Mouse (Mus musculus) embryonic facial prominence, embryonic 13.5 days (tissue): Measurements from ENCODE around the gene Usp16. TPM values are rescaled to one million over a fixed set of nuclear protein-coding genes. Genes with fewer than 3 reads are reported as not detected.
A peak's percentile ranks its signal among the peaks of the same experiment; 100 is the strongest.

ENCODE experiments used
- ATAC-seq: fragments of 200-750 bp; cut with Nextera tagmentation; 2 replicates; pipeline ENCODE4 v1.8.0; 2017; ENCODE audit warnings: low read depth; ENCODE audit not compliant: insufficient number of reproducible peaks, insufficient read depth, low FRiP score, low TSS enrichment
- H3K27ac ChIP-seq: fragments of 300-500 bp; sonication (generic); 2 replicates; pipeline ENCODE4 v1.5.1; 2015; ENCODE audit warnings: moderate library complexity, mild to moderate bottlenecking, inconsistent platforms
- H3K27me3 ChIP-seq: fragments of 300-500 bp; sonication (generic); 2 replicates; pipeline ENCODE4 v1.6.1; 2015; ENCODE audit warnings: mild to moderate bottlenecking, inconsistent platforms
- H3K36me3 ChIP-seq: fragments of 300-500 bp; sonication (generic); 2 replicates; pipeline ENCODE4 v1.6.1; 2015; ENCODE audit warnings: mild to moderate bottlenecking, inconsistent platforms
- H3K4me1 ChIP-seq: fragments of 300-500 bp; sonication (generic); 2 replicates; pipeline ENCODE4 v1.6.1; 2015; ENCODE audit warnings: inconsistent platforms
- H3K4me2 ChIP-seq: fragments of 300-500 bp; sonication (generic); 2 replicates; pipeline ENCODE4 v1.6.1; 2015; ENCODE audit warnings: moderate library complexity, mild to moderate bottlenecking, inconsistent platforms
- H3K4me3 ChIP-seq: fragments of 300-500 bp; sonication (generic); 2 replicates; pipeline ENCODE4 v1.5.1; 2015; ENCODE audit warnings: mild to moderate bottlenecking, inconsistent platforms
- H3K9ac ChIP-seq: fragments of 300-500 bp; sonication (generic); 2 replicates; pipeline ENCODE4 v1.6.1; 2015; ENCODE audit warnings: mild to moderate bottlenecking, inconsistent platforms
- H3K9me3 ChIP-seq: fragments of 300-500 bp; sonication (generic); 2 replicates; pipeline ENCODE4 v1.6.1; 2016; ENCODE audit warnings: inconsistent platforms
- WGBS: fragments of 180-500 bp; shearing (Covaris S2); methylation state at CpG from one replicate; pipeline ENCODE4 v1.1.7; 2015; ENCODE audit warnings: mixed read lengths; 5-methylcytosine and 5-hydroxymethylcytosine counted together
- polyA plus RNA-seq: library from polyadenylated mRNA; unstranded; fragments of >200 nt; fragmentation: Nextera tagmentation; extraction: Ambion mirVana; gene quantifications from 2 replicates; pipeline ENCODE4 v1.2.1, GENCODE M21; 2015

The Usp16 gene
- polyA plus RNA-seq, 1 experiment from 2014 or later: 55.4 TPM

GRCm38 (mm10) chr16:87441089-87441488 lies 13.4 kb upstream of the Usp16 start:
- H3K36me3 ChIP-seq: no peaks in the 10 kb centered on the region; the same call in 1 of the 2 replicates
- peak overlapping the region; percentile 71 for H3K4me3 ChIP-seq
- no peaks in the 10 kb centered on the region for H3K9me3 ChIP-seq
- 23% methylated on average over 9 of the region's 9 CpGs for WGBS
- H3K4me2 ChIP-seq: peak overlapping the region; percentile 87
- no peak for ATAC-seq
- H3K4me1 ChIP-seq: peaks cover 17% of the 10 kb centered on the region
- peak overlapping the region; percentile 89 for H3K9ac ChIP-seq
- no peaks in the 10 kb centered on the region for H3K27me3 ChIP-seq
- H3K27ac ChIP-seq: no peak overlapping the region

- H3K9me3 ChIP-seq: no peaks in the 10 kb centered on the region
- ATAC-seq: no peak
- no peak overlapping the region for H3K4me2 ChIP-seq
- no peak overlapping the region for H3K27ac ChIP-seq
- peaks cover 17% of the 10 kb centered on the region for H3K4me1 ChIP-seq
- no peaks in the 10 kb centered on the region for H3K36me3 ChIP-seq
- H3K9ac ChIP-seq: no peak overlapping the region
- no peak overlapping the region for H3K4me3 ChIP-seq
- 46% methylated on average over 5 of the region's 5 CpGs for WGBS
- H3K27me3 ChIP-seq: no peaks in the 10 kb centered on the region
Measured at GRCm38 (mm10) chr16:87442291-87442690, 12.2 kb upstream of the Usp16 start.

- no peak overlapping the region for H3K4me2 ChIP-seq
- H3K9me3 ChIP-seq: no peaks in the 10 kb centered on the region
- H3K9ac ChIP-seq: no peak overlapping the region
- no peaks in the 10 kb centered on the region for H3K27me3 ChIP-seq
- peaks cover 17% of the 10 kb centered on the region for H3K4me1 ChIP-seq
- H3K27ac ChIP-seq: no peak overlapping the region
- H3K36me3 ChIP-seq: no peaks in the 10 kb centered on the region
- no peak overlapping the region for H3K4me3 ChIP-seq
- ATAC-seq: no peak
Measured at GRCm38 (mm10) chr16:87443245-87443644, 11.3 kb upstream of the Usp16 start.

GRCm38 (mm10) chr16:87444071-87444470 lies 10.4 kb upstream of the Usp16 start:
- H3K4me3 ChIP-seq: no peak overlapping the region
- no peak for ATAC-seq
- 68% methylated on average over 1 of the region's 1 CpGs for WGBS
- H3K27ac ChIP-seq: no peak overlapping the region
- no peaks in the 10 kb centered on the region for H3K27me3 ChIP-seq
- no peak overlapping the region for H3K4me2 ChIP-seq
- no peaks in the 10 kb centered on the region for H3K36me3 ChIP-seq
- H3K9me3 ChIP-seq: no peaks in the 10 kb centered on the region
- peaks cover 17% of the 10 kb centered on the region for H3K4me1 ChIP-seq
- no peak overlapping the region for H3K9ac ChIP-seq

GRCm38 (mm10) chr16:87445110-87445509 lies 9.4 kb upstream of the Usp16 start:
- H3K36me3 ChIP-seq: no peaks in the 10 kb centered on the region
- H3K4me3 ChIP-seq: no peak overlapping the region
- H3K27ac ChIP-seq: no peak overlapping the region
- H3K4me2 ChIP-seq: no peak overlapping the region
- H3K9ac ChIP-seq: no peak overlapping the region
- no peaks in the 10 kb centered on the region for H3K9me3 ChIP-seq
- H3K4me1 ChIP-seq: peaks cover 13% of the 10 kb centered on the region
- H3K27me3 ChIP-seq: no peaks in the 10 kb centered on the region
- ATAC-seq: no peak

GRCm38 (mm10) chr16:87445528-87445927 lies 9.0 kb upstream of the Usp16 start:
- no peaks in the 10 kb centered on the region for H3K9me3 ChIP-seq
- ATAC-seq: no peak
- H3K4me1 ChIP-seq: peaks cover 13% of the 10 kb centered on the region
- 95% methylated on average over 3 of the region's 3 CpGs for WGBS
- H3K27me3 ChIP-seq: no peaks in the 10 kb centered on the region
- H3K4me2 ChIP-seq: no peak overlapping the region
- H3K36me3 ChIP-seq: no peaks in the 10 kb centered on the region
- no peak overlapping the region for H3K27ac ChIP-seq
- no peak overlapping the region for H3K4me3 ChIP-seq
- no peak overlapping the region for H3K9ac ChIP-seq

- H3K4me1 ChIP-seq: peaks cover 8% of the 10 kb centered on the region
- H3K36me3 ChIP-seq: no peaks in the 10 kb centered on the region
- H3K27ac ChIP-seq: no peak overlapping the region
- no peak overlapping the region for H3K9ac ChIP-seq
- WGBS: 87% methylated on average over 2 of the region's 2 CpGs
- no peaks in the 10 kb centered on the region for H3K27me3 ChIP-seq
- no peaks in the 10 kb centered on the region for H3K9me3 ChIP-seq
- ATAC-seq: no peak
- no peak overlapping the region for H3K4me3 ChIP-seq
- H3K4me2 ChIP-seq: no peak overlapping the region
Measured at GRCm38 (mm10) chr16:87453226-87453625, 1.3 kb upstream of the Usp16 start.

- ATAC-seq: peak; percentile 49; the same call in 1 of the 2 replicates
- Histone ChIP-seq H3K9me3 (no peaks in the 10 kb centered on the region), H3K9ac (peak overlapping the region; percentile 91), H3K4me1 (peaks cover 8% of the 10 kb centered on the region), H3K27ac (peak overlapping the region; percentile 73), H3K36me3 (0 out of 2 replicates have a peak, but pooled peaks cover 4% of the 10 kb centered on the region), H3K4me3 (peak overlapping the region; percentile 94), H3K27me3 (no peaks in the 10 kb centered on the region), H3K4me2 (peak overlapping the region; percentile 83)
- WGBS: under 1% methylated on average over 38 of the region's 38 CpGs
Measured at GRCm38 (mm10) chr16:87455180-87455611, 693 bp downstream of the Usp16 start.

GRCm38 (mm10) chr16:87458752-87459151 lies 4.2 kb downstream of the Usp16 start:
- no peak overlapping the region for H3K27ac ChIP-seq
- WGBS: 95% methylated on average over 3 of the region's 3 CpGs
- H3K9me3 ChIP-seq: no peaks in the 10 kb centered on the region
- no peak overlapping the region for H3K4me3 ChIP-seq
- H3K36me3 ChIP-seq: peaks cover 26% of the 10 kb centered on the region
- peaks cover 8% of the 10 kb centered on the region for H3K4me1 ChIP-seq
- H3K27me3 ChIP-seq: no peaks in the 10 kb centered on the region
- H3K4me2 ChIP-seq: no peak overlapping the region
- no peak overlapping the region for H3K9ac ChIP-seq
- ATAC-seq: no peak

GRCm38 (mm10) chr16:87470579-87470978 lies 16.1 kb downstream of the Usp16 start:
- Histone ChIP-seq H3K36me3 (peaks cover 81% of the 10 kb centered on the region), H3K27me3 (no peaks in the 10 kb centered on the region), H3K9me3 (no peaks in the 10 kb centered on the region), H3K27ac (no peak overlapping the region), H3K4me1 (no peaks in the 10 kb centered on the region), H3K9ac (no peak overlapping the region), H3K4me2 (no peak overlapping the region), H3K4me3 (no peak overlapping the region)
- WGBS: 82% methylated on average over 4 of the region's 4 CpGs
- no peak for ATAC-seq

GRCm38 (mm10) chr16:87484367-87484766 lies 29.9 kb downstream of the Usp16 start:
- ATAC-seq: 0 out of 2 replicates have a peak, but pooled peaks have one; percentile 56
- Histone ChIP-seq H3K4me3 (no peak overlapping the region), H3K9ac (no peak overlapping the region), H3K36me3 (peaks cover 84% of the 10 kb centered on the region), H3K4me2 (no peak overlapping the region), H3K4me1 (no peaks in the 10 kb centered on the region), H3K27ac (no peak overlapping the region), H3K9me3 (no peaks in the 10 kb centered on the region), H3K27me3 (no peaks in the 10 kb centered on the region)
- 75% methylated on average over 5 of the region's 5 CpGs for WGBS

GRCm38 (mm10) chr16:87486739-87487138 lies 32.2 kb downstream of the Usp16 start:
- no peaks in the 10 kb centered on the region for H3K9me3 ChIP-seq
- H3K4me3 ChIP-seq: no peak overlapping the region
- H3K27ac ChIP-seq: no peak overlapping the region
- H3K4me2 ChIP-seq: no peak overlapping the region
- H3K9ac ChIP-seq: no peak overlapping the region
- ATAC-seq: no peak
- peaks cover 95% of the 10 kb centered on the region for H3K36me3 ChIP-seq
- WGBS: 94% methylated on average over 5 of the region's 5 CpGs
- H3K4me1 ChIP-seq: no peaks in the 10 kb centered on the region
- H3K27me3 ChIP-seq: no peaks in the 10 kb centered on the region

GRCm38 (mm10) chr16:87488605-87489004 lies 34.1 kb downstream of the Usp16 start:
- H3K27ac ChIP-seq: no peak overlapping the region
- no peaks in the 10 kb centered on the region for H3K9me3 ChIP-seq
- no peak for ATAC-seq
- peaks cover 95% of the 10 kb centered on the region for H3K36me3 ChIP-seq
- H3K9ac ChIP-seq: no peak overlapping the region
- 87% methylated on average over 2 of the region's 2 CpGs for WGBS
- H3K4me3 ChIP-seq: no peak overlapping the region
- H3K27me3 ChIP-seq: no peaks in the 10 kb centered on the region
- no peak overlapping the region for H3K4me2 ChIP-seq
- no peaks in the 10 kb centered on the region for H3K4me1 ChIP-seq
